Mouse (Mus musculus) cerebral cortex, adult 2 months (tissue): ENCODE data around the gene Ift27.

ENCODE experiments used
- WGBS: fragments of 180-500 bp; shearing (Covaris S2); methylation state at CpG from one replicate; pipeline ENCODE4 v1.1.7; 2018; 5-methylcytosine and 5-hydroxymethylcytosine counted together

The Ift27 gene

GRCm38 (mm10) chr15:78172256-78172898, 1.5 kb downstream of the Ift27 start:
- WGBS = 39% methylated on average over 11 of the region's 11 CpGs

DNA sequence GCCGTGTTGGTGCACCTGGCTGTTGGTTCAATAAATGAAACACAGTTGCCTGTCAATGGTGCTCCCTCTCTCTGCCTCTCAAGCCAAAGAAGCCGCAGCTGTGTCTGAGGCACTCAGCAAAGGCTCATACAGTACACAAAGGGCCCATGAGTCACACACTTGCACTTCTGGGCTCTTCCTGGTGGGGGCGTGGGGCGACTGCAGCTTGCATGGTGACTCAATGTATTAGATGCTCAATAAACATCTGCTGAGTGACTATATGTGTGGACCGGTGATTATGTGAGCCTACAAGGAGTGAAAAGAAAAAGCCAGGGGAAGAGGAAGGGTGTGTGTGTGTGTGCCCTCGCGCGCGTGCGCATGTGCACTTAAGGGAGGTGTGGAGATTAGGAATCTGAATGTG, 2.3 kb downstream of the Ift27 start:
- WGBS = 64% methylated on average over 10 of the region's 10 CpGs

DNA sequence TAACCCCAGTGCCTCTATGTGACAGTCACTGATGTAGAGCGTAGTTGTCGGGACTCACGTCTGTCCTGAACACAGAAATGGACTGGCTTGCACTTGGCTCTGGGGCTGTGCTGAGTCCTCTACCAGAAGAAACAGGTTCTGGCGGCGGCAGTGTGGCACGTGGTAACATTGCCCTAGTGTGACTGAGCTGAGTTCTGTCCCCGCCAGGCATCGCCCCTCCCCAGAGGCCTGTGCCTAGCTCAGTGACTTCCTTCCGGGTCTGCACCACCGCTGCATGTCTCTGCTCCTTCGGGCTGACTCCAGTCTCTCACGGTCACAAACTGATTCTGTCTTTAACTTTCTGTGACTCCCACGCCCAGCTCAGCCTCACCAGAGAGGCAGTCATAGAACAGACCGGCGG, 3.2 kb downstream of the Ift27 start:
- 77% methylated on average over 15 of the region's 15 CpGs for WGBS

- 44% methylated on average over 11 of the region's 11 CpGs for WGBS
These were observed 4.3 kb downstream of the Ift27 start for GRCm38 (mm10) chr15:78169566-78169965.

GRCm38 (mm10) chr15:78165292-78165691, 8.6 kb downstream of the Ift27 start:
- WGBS = 87% methylated on average over 4 of the region's 4 CpGs

- WGBS = 75% methylated on average over 11 of the region's 11 CpGs
These were observed 9.4 kb downstream of the Ift27 start for GRCm38 (mm10) chr15:78164466-78164865.

DNA sequence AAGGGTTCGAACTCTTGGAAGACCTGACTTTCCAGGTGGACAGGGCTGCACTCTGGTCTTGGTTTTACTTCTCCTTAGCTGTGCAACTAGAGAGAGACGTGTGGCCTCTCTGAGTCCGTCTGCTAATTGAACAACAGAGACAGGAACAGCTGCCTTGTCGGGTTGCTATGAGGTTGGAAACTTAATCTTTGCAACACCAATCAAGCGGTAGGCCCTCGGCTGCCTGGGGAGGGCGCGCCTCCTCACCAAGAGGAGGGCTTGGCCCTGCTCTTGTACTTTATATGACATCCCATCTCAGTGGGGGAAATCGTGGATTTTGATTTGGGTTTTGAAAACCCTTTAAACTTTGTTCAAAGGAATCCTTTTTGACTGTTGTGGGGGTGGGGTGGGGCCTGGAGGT, 12.0 kb downstream of the Ift27 start:
- 86% methylated on average over 9 of the region's 9 CpGs for WGBS

GRCm38 (mm10) chr15:78158335-78158734, 15.6 kb downstream of the Ift27 start:
- WGBS = 71% methylated on average over 5 of the region's 5 CpGs

GRCm38 (mm10) chr15:78157824-78158223, 16.1 kb downstream of the Ift27 start:
- WGBS = 57% methylated on average over 4 of the region's 4 CpGs

DNA sequence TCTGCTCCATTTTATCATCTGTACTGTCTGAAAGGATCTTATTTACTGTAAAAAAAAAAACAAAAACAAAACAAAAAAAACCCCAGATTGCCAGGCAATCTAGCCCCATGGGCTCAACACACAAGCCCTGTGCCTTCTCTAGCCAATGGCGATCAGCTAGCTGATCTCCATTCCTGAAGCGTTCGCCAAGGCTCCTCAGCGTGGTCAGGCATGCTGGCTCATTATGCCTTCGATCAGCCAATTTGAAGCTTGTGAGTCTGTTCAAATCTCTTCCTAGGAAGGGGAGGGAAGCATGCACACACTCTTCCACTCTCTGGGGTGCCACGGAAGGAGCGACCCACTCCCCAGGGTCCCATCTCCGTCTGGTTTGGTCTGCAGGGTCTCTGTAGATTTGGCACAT, 16.6 kb downstream of the Ift27 start:
- 69% methylated on average over 8 of the region's 8 CpGs for WGBS

- WGBS = 88% methylated on average over 6 of the region's 6 CpGs
These were observed 18.5 kb downstream of the Ift27 start for GRCm38 (mm10) chr15:78155421-78155820.

DNA sequence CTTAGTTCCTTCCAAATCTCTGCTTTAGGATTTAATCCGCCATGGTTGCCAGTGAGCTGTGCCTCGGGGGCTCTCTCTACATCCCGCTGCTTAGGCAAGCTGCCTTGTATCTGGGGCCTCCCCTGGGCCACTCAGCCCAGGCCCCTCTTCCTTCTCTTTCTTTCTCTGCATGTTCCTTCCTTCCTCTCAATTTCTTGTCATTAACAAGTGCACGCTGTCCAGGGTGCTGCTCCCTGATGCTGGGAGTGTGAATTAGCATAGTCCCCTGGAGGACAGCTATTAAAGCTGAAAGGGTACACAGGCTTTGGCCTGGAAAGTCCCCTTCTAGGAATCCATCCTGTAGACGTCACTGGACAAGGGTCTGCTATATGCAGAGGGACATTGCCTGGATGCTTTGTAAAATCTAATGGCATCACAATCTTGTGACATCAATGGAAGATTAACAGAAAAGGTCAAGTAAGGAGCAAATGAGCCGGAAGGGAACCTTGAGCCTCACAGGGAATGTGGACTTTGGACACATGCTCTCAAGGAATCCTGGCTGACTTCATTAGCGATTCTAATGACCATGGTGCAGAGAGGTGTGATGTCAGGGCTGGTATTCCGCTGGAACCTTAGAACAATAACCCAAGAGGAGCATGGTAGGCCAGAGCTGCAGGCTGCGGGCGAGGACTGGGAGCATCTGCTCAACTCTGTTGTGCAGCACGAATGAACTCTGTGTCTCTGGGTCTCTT, 20.7 kb downstream of the Ift27 start:
- WGBS = 68% methylated on average over 11 of the region's 11 CpGs

GRCm38 (mm10) chr15:78148565-78148964, 25.3 kb downstream of the Ift27 start:
- 71% methylated on average over 7 of the region's 7 CpGs for WGBS

DNA sequence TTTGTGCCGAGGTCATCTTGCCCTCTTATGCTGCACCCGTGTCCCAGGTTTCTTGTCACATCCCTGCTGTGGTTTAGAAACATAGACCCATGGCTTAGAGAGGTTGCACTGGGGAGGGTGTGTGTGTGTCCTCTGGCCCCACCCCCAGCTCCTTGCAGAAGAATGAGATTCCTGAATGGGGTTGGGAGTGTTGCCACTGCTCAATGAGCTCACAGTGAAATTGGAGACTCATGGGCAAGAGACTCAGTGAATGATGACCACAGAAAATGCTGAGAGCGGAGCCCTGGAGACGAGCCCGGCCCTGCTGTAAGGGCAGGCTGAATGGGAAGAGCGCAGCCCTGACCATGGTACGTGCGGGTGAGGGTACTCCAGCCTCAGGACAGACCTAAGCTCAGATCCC, 33.7 kb downstream of the Ift27 start:
- 69% methylated on average over 8 of the region's 8 CpGs for WGBS

DNA sequence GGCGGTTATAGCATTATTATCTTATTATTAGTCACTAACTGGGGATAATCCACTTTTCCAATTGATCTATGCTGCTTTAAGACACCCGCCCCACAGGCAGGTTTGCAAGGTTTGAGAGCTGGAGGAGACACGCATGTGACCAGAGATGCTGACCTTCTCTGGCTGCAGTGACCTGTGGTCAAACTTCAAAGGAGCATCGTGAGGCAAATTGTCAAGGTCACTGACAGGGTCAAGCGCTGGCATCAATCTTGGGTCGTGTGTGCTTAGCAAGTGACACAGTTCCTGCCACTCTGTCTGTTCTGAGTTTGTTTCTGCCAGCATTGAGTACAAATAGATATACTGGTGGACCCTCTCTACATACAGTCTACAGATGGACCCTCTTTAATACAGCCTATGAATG, 39.3 kb downstream of the Ift27 start:
- WGBS = 68% methylated on average over 6 of the region's 6 CpGs

DNA sequence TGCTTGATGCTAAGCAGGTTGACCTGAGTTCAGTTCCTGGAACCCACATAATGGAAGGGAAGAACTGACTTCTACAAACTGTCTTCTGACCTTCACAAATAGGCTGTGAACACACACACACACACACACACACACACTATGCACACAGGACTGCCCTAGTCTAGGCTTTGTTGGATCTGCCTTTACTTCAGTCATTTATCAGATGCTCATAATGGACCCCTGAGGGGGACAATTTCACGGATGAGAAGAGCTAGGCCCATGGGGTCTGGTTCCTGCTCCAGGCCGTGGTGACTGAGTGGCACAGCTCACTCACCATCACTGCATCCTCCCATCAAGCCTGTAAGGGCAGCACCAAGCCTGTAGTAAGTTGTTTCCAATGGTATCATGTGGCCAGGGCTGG, 40.5 kb downstream of the Ift27 start:
- WGBS = 45% methylated on average over 2 of the region's 2 CpGs

DNA sequence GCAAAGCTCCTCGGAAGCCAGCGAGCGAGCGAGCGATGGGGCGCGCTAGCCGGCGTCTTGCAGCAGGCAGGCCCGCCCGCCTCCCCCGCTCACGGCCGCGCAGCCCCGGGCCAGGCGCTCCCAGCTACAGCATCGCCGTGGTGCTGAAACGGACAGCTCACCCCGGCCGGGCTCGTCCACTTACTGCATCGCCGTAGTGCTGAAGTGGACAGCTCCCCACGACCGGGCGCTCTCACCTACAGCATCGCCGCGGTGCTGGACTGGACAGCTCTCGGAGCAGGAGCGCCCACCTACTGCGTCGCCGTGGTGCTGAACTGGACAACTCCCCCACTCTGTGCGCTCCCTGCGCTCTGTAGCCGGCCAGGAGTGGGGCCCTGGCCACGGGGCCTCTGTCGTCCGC, 54.2 kb downstream of the Ift27 start, which contains the start of gene Cacng2:
Gene Cacng2, minus strand, starts transcription at position 325 of the 400 bp plus-strand sequence.
- under 1% methylated on average over 42 of the region's 42 CpGs for WGBS

DNA sequence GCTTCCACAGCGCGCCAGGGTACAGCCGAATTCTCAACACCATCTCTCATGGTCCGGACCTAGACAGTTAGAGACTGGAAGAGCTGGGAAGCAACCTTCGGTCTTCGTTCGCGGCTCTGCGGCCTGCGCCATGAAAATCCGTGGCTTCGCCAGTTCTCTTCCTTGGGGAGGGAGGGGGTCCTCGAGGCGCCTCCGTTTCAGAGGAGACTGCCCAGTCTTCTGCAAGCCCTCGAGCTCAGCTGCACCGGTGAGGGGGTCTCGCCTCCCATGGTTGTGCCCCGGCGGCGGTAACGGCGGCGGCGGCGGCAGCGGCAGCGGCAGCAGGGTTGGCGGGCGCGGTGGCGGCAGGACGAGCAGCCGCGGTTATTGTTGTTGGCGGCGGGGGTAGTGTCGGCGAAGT, 54.7 kb downstream of the Ift27 start:
- WGBS = 3% methylated on average over 39 of the region's 39 CpGs

GRCm38 (mm10) chr15:78118275-78118995, 55.5 kb downstream of the Ift27 start:
- 31% methylated on average over 18 of the region's 18 CpGs for WGBS

GRCm38 (mm10) chr15:78117731-78118130, 56.2 kb downstream of the Ift27 start:
- 43% methylated on average over 16 of the region's 16 CpGs for WGBS

DNA sequence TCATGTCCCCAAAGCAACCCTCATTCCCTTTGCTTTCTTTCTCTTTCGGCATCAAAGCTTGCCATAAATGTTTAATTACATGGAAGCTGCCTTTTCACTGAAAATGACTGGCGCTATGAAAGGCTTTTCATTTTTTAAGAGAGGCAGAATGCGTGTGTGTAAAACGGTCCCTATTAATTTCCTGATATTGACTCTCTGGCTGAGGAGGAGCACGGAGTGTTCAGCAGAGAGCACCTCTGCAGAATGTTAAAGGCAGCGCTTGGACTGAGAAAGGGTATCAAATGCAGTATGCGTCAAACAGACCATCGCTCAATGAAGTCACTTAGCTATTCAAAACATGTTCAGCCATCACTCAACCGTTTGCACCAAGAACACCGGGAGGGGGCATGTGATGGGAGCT, 57.0 kb downstream of the Ift27 start:
- WGBS = 34% methylated on average over 10 of the region's 10 CpGs

- WGBS = 46% methylated on average over 10 of the region's 10 CpGs
These were observed 57.7 kb downstream of the Ift27 start for GRCm38 (mm10) chr15:78116244-78116643.
